Mouse (Mus musculus): Measurements from ENCODE around the gene Rasl12.

Rasl12 gene

DNA sequence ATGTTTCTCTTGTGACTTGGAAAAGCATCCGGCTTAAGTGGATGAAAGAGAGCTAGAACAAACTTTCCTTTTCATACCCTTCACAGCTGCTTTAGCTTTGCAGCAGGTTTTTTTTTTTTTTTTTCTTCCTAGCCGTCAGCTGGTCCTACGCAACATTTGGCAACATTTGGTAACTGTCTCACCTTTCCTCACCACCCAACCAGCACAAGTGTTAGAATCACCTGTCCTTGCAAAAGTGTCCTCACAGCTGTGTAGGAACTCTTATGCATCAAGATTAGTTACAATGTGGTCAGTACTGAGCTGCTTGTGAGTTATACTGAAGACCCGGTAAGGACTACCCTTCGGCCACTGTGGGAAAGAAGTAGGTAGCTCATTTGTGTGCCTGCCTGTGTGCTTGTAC lies 64.2 kb downstream of the Rasl12 start:
- TF ChIP-seq POU5F1 (IDR thresholded peaks at IDR 0.05; ENCODE audit: borderline replicate concordance, low read length), result no peak
- TF ChIP-seq NANOG (IDR thresholded peaks at IDR 0.05; ENCODE audit: borderline replicate concordance, low read length), result no peak
- no peak for TF ChIP-seq CTCF (conservative IDR thresholded peaks at IDR 0.05; ENCODE audit: low read length)

GRCm38 (mm10) chr9:65464161-65464560 lies 65.9 kb downstream of the Rasl12 start:
- no peak for TF ChIP-seq POU5F1 (IDR thresholded peaks at IDR 0.05; ENCODE audit: borderline replicate concordance, low read length)
- TF ChIP-seq NANOG (IDR thresholded peaks at IDR 0.05; ENCODE audit: borderline replicate concordance, low read length), result no peak
- Histone ChIP-seq H3K36me3 (ENCODE audit: insufficient read depth, low read length) (peaks cover 36% of the 10 kb centered on the region), H3K4me3 (replicated peaks; ENCODE audit: low read length) (no peak overlapping the region), H3K27me3 (ENCODE audit: insufficient read depth, low read length) (no peaks in the 10 kb centered on the region), H3K9me3 (ENCODE audit: low read length) (no peaks in the 10 kb centered on the region), H3K4me1 (replicated peaks; ENCODE audit: low read depth, low read length) (peaks cover 16% of the 10 kb centered on the region)

More for the DNA sequence above, 64.2 kb downstream of the Rasl12 start:
- Histone ChIP-seq H3K36me3 (ENCODE audit: insufficient read depth, low read length) (peaks cover 22% of the 10 kb centered on the region), H3K9me3 (ENCODE audit: low read length) (no peaks in the 10 kb centered on the region), H3K4me1 (replicated peaks; ENCODE audit: low read depth, low read length) (peaks cover 16% of the 10 kb centered on the region), H3K4me3 (replicated peaks; ENCODE audit: low read length) (no peak overlapping the region), H3K27me3 (ENCODE audit: insufficient read depth, low read length) (no peaks in the 10 kb centered on the region)
